In genomic region chr1:131771440-131771839, GRCm38 (mm10) we compare ENCODE assay signal across 13 mouse cellular contexts. TPM values are rescaled to one million over a fixed set of nuclear protein-coding genes. Genes with fewer than 3 reads are reported as not detected.
"Had no signal": no experiment of that assay in that cellular context is flagged by ENCODE, and none has a peak within 500 bp of the region (broad histone marks: within the 10 kb centered on the region; RNA-seq: fewer than 3 reads in every experiment).

No protein-coding gene starts in this region.

- H3K27me3 ChIP-seq: liver, embryonic 15.5 days; stomach, embryonic 15.5 days had no signal

- DNase-seq: lung, adult 2 months; lung, postnatal 36 days; right cerebral cortex, postnatal 14 days; thymus, adult 2 months; thymus, postnatal 25 days had no signal

- H3K4me1 ChIP-seq: limb, embryonic 10.5 days; liver, embryonic 15.5 days; midbrain, embryonic 13.5 days; stomach, embryonic 15.5 days had no signal

- H3K9ac ChIP-seq: liver, embryonic 15.5 days; midbrain, embryonic 13.5 days; stomach, embryonic 15.5 days had no signal

- H3K27ac ChIP-seq: kidney, postnatal 0 days; left cerebral cortex, adult 2 months; limb, embryonic 10.5 days; liver, embryonic 15.5 days; midbrain, embryonic 13.5 days; stomach, embryonic 15.5 days had no signal

- ATAC-seq: midbrain, embryonic 13.5 days had no signal

- H3K36me3 ChIP-seq: limb, embryonic 10.5 days; liver, embryonic 15.5 days; midbrain, embryonic 13.5 days; stomach, embryonic 15.5 days had no signal

- H3K4me3 ChIP-seq: left cerebral cortex, adult 2 months; limb, embryonic 10.5 days; liver, embryonic 15.5 days; midbrain, embryonic 13.5 days; stomach, embryonic 15.5 days had no signal

- H3K4me2 ChIP-seq: liver, embryonic 11.5 days; liver, embryonic 15.5 days; midbrain, embryonic 13.5 days; stomach, embryonic 15.5 days had no signal

- H3K9me3 ChIP-seq: limb, embryonic 10.5 days; liver, embryonic 15.5 days; midbrain, embryonic 13.5 days; stomach, embryonic 15.5 days had no signal

RNA-seq across cellular contexts. Expression of gene Slc26a9, which starts 27.6 kb away (rescaled TPM):
- polyA plus RNA-seq: limb, embryonic 10.5 days; liver, embryonic 11.5 days; liver, embryonic 15.5 days; urinary bladder, adult 2 months had no signal
